Mouse (Mus musculus) thymus, adult 2 months (tissue): ENCODE measurements around the gene Zfyve21.

Source experiments
- CTCF ChIP-seq: fragments of 200-500 bp; IDR thresholded peaks from 2 replicates; pipeline ENCODE4 v1.5.1; 2012; ENCODE audit warnings: mild to moderate bottlenecking, control low read depth, low read length, moderate library complexity, borderline replicate concordance; ENCODE audit not compliant: control insufficient read depth, poor library complexity, insufficient read depth; ENCODE audit errors: extremely low read depth
- POLR2A ChIP-seq: fragments of 200-500 bp; IDR thresholded peaks from 2 replicates; pipeline ENCODE4 v1.6.1; 2012; ENCODE audit warnings: mild to moderate bottlenecking, low read length, control low read depth, moderate library complexity; ENCODE audit not compliant: control insufficient read depth, poor library complexity, insufficient read depth; ENCODE audit errors: extremely low read depth

GRCm38 (mm10) chr12:111779544-111779943, 34.4 kb upstream of the Zfyve21 start:
- no peak for TF ChIP-seq CTCF
- no peak for TF ChIP-seq POLR2A
